17 mouse cellular contexts compared by ENCODE assay signal in genomic region chr4:127095090-127095489, GRCm38 (mm10). TPM values are rescaled to one million over a fixed set of nuclear protein-coding genes. Genes with fewer than 3 reads are reported as not detected.
"Had no signal": no experiment of that assay in that cellular context is flagged by ENCODE, and none has a peak within 500 bp of the region (broad histone marks: within the 10 kb centered on the region; RNA-seq: fewer than 3 reads in every experiment).

No protein-coding gene starts in this region.

- H3K9me3 ChIP-seq: kidney, embryonic 15.5 days; limb, embryonic 13.5 days; liver, embryonic 15.5 days; midbrain, embryonic 10.5 days; neural tube, embryonic 12.5 days had no signal

- H3K9ac ChIP-seq: kidney, embryonic 15.5 days; limb, embryonic 13.5 days; liver, embryonic 15.5 days; lung, embryonic 14.5 days; neural tube, embryonic 12.5 days had no signal

- H3K4me3 ChIP-seq: kidney, embryonic 15.5 days; layer of hippocampus, adult 2 months; limb, embryonic 13.5 days; liver, embryonic 15.5 days; midbrain, embryonic 10.5 days; myocyte; neural tube, embryonic 12.5 days had no signal

- H3K27me3 ChIP-seq: kidney, embryonic 15.5 days; limb, embryonic 13.5 days; liver, embryonic 15.5 days; neural tube, embryonic 12.5 days had no signal

- H3K4me2 ChIP-seq: kidney, embryonic 15.5 days; limb, embryonic 13.5 days; liver, embryonic 11.5 days; liver, embryonic 15.5 days; lung, embryonic 14.5 days; neural tube, embryonic 12.5 days had no signal

- H3K4me1 ChIP-seq: kidney, embryonic 15.5 days; limb, embryonic 13.5 days; liver, embryonic 15.5 days; midbrain, embryonic 10.5 days; neural tube, embryonic 12.5 days had no signal

- H3K36me3 ChIP-seq: liver, embryonic 15.5 days had no signal

- ATAC-seq: intestine, embryonic 16.5 days had no signal

- H3K27ac ChIP-seq: kidney, embryonic 15.5 days; layer of hippocampus, adult 2 months; limb, embryonic 13.5 days; liver, embryonic 15.5 days; midbrain, embryonic 10.5 days; neural tube, embryonic 12.5 days had no signal

- DNase-seq: kidney, adult 2 months; kidney, postnatal 25 days; left cerebral cortex, postnatal 4 days; lung, embryonic 14.5 days; lung, postnatal 10 days; lung, postnatal 4 days; midbrain, embryonic 14.5 days; right cerebral cortex, postnatal 25 days had no signal

RNA-seq across cellular contexts. Expression of gene Zmym6, which starts 17.9 kb away (rescaled TPM):
- polyA plus RNA-seq: myocyte had no signal
